Mouse (Mus musculus) embryonic fibroblast, embryonic 13.5 days (primary cell): ENCODE data around the gene Tmem198. TPM values are rescaled to one million over a fixed set of nuclear protein-coding genes. Genes with fewer than 3 reads are reported as not detected.

Experiments used
- H3K27ac ChIP-seq: 2 replicates; pipeline ENCODE4 v1.5.1; 2012; ENCODE audit warnings: low read length, control low read depth, inconsistent platforms; ENCODE audit not compliant: insufficient read depth
- H3K4me1 ChIP-seq: 2 replicates; pipeline ENCODE4 v1.6.1; 2011; ENCODE audit warnings: low read length; ENCODE audit not compliant: control insufficient read depth, insufficient read depth
- H3K4me3 ChIP-seq: 2 replicates; pipeline ENCODE4 v1.5.1; 2011; ENCODE audit warnings: mild to moderate bottlenecking, control low read depth, low read length; ENCODE audit not compliant: insufficient read depth
- CTCF ChIP-seq: IDR thresholded peaks from 2 replicates; pipeline ENCODE4 v1.5.1; 2011; ENCODE audit warnings: mild to moderate bottlenecking, control low read depth, low read length, moderate library complexity, borderline replicate concordance; ENCODE audit not compliant: insufficient read depth
- POLR2A ChIP-seq: IDR thresholded peaks from 2 replicates; pipeline ENCODE4 v1.6.1; 2011; ENCODE audit warnings: low read depth, mild to moderate bottlenecking, control low read depth, low read length, moderate library complexity
- polyA plus RNA-seq: library from polyadenylated mRNA; stranded (reverse); fragments of >200 nt; gene quantifications from 2 replicates; pipeline ENCODE4 v1.2.4, GENCODE M21; 2011; ENCODE audit warnings: low read depth; ENCODE audit not compliant: missing spikeins, insufficient read length

The Tmem198 gene
- polyA plus RNA-seq, 1 experiment: 0.70 TPM

DNA sequence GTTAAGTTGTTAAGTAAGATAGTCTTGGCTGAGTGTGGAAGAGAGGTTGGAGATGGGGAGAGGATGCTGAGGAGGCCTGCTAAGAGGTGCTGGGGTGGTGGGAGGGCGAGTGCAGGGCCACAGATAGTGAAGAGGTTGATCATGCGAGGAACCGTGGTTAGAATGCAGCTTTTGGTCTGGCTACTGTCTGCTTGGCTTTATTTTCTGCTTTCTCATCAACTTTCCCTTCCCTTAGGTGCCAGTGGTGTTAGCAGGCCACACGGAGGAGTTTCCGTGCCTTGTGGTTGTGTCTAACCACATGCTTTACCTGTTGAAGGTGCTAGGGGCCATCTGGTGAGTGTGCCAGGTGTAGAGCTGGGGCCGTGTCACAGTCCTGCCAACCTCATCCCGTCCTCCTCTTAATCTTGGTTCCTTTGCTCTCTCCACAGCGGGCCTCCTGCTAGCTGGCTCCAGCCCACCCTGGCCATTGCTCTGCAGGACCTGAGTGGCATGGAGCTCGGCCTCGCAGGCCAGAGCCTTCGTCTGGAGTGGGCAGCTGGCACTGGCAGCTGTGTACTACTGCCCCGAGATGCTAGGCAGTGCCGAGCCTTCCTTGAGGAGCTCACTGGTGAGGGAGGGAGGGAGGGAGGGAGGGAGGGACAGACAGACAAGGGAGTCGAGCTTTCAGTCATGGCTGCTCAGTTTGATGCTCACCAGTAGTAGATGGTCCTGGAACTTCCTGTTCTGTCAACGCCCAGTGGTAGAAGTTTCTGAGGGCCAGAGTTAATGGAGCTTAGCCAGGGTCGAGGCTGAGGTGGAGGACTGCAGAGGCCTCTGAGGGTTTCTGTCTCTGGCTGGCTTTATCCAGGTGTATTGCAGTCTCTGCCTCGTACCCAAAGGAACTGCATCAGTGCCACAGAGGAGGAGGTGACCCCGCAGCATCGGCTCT, 54.3 kb downstream of the Tmem198 start:
- H3K4me1 ChIP-seq: no peaks in the 10 kb centered on the region
- TF ChIP-seq POLR2A (no peak), CTCF (no peak)
- H3K4me3 ChIP-seq: no peak overlapping the region
- H3K27ac ChIP-seq: no peak overlapping the region

Other genes starting within 250 kb of the Tmem198 start
- not detected in 2 replicates for gene A630095N17Rik, start 247.4 kb upstream of the Tmem198 start, polyA plus RNA-seq
- 28.4 and 31.8 TPM in 2 replicates for gene Dnajb2, start 243.1 kb upstream of the Tmem198 start, polyA plus RNA-seq
- 67.6 and 114 TPM in 2 replicates for gene Ptprn, start 215.0 kb upstream of the Tmem198 start, polyA plus RNA-seq
- gene Resp18, start 201.1 kb upstream of the Tmem198 start, polyA plus RNA-seq: not detected in 2 replicates
- gene Dnpep, start 161.5 kb upstream of the Tmem198 start, polyA plus RNA-seq: 79.7 and 96.9 TPM in 2 replicates
- gene Des, start 119.2 kb upstream of the Tmem198 start, polyA plus RNA-seq: 11.3 and 12.3 TPM in 2 replicates
- 54.2 and 56.4 TPM in 2 replicates for gene Speg, start 104.2 kb upstream of the Tmem198 start, polyA plus RNA-seq
- 70.6 and 77.6 TPM in 2 replicates for gene Gmppa, start 43.6 kb upstream of the Tmem198 start, polyA plus RNA-seq
- not detected in 2 replicates for gene Asic4, start 29.1 kb upstream of the Tmem198 start, polyA plus RNA-seq
- gene Chpf, start 225 bp upstream of the Tmem198 start, polyA plus RNA-seq: 68.1 and 82.3 TPM in 2 replicates
- 34.9 and 40.0 TPM in 2 replicates for gene Obsl1, start 26.9 kb downstream of the Tmem198 start, polyA plus RNA-seq
- 3.5 and 5.5 TPM in 2 replicates for gene Inha, start 27.5 kb downstream of the Tmem198 start, polyA plus RNA-seq
- 8.7 and 13.4 TPM in 2 replicates for gene Stk11ip, start 42.0 kb downstream of the Tmem198 start, polyA plus RNA-seq
- 15.2 and 19.9 TPM in 2 replicates for gene Slc4a3, start 66.7 kb downstream of the Tmem198 start, polyA plus RNA-seq